Mouse (Mus musculus): ENCODE data around the gene Kcnq1. TPM values are rescaled to one million over a fixed set of nuclear protein-coding genes. Genes with fewer than 3 reads are reported as not detected.
A peak's percentile ranks its signal among the peaks of the same experiment; 100 is the strongest.

Kcnq1 gene
- polyA plus RNA-seq, 1 experiment from 2014 or later: 2.1 TPM

- peak; percentile 80 for ATAC-seq
- Histone ChIP-seq H3K4me3 (ENCODE audit: low read depth, low read length) (no peak overlapping the region), H3K27ac (ENCODE audit: low read depth, low read length) (peak overlapping the region; percentile 68), H3K36me3 (ENCODE audit: control insufficient read depth, insufficient read depth, low read length) (no peaks in the 10 kb centered on the region), H3K27me3 (replicated peaks; ENCODE audit: control insufficient read depth, insufficient read depth, low read length) (peaks cover 27% of the 10 kb centered on the region), H3K9me3 (replicated peaks; ENCODE audit: control insufficient read depth, low read length) (no peaks in the 10 kb centered on the region), H3K9ac (ENCODE audit: low read length) (no peak overlapping the region; the same call in 1 of the 2 replicates), H3K4me2 (ENCODE audit: low read length) (peak overlapping the region; percentile 27; the same call in 1 of the 2 replicates), H3K4me1 (ENCODE audit: control insufficient read depth, insufficient read depth, low read length) (peaks cover 26% of the 10 kb centered on the region)
- DNase-seq (ENCODE audit: low spot score): peak; percentile 88
- 7% methylated on average over 27 of the region's 27 CpGs for WGBS
Measured at GRCm38 (mm10) chr7:143388783-143389695, 282.9 kb downstream of the Kcnq1 start.

- Histone ChIP-seq H3K27ac (ENCODE audit: low read depth, low read length) (peak overlapping the region; percentile 68), H3K27me3 (replicated peaks; ENCODE audit: control insufficient read depth, insufficient read depth, low read length) (peaks cover 22% of the 10 kb centered on the region), H3K4me2 (ENCODE audit: low read length) (no peak overlapping the region), H3K9ac (ENCODE audit: low read length) (no peak overlapping the region), H3K4me3 (ENCODE audit: low read depth, low read length) (no peak overlapping the region), H3K4me1 (ENCODE audit: control insufficient read depth, insufficient read depth, low read length) (peaks cover 26% of the 10 kb centered on the region), H3K36me3 (ENCODE audit: control insufficient read depth, insufficient read depth, low read length) (no peaks in the 10 kb centered on the region), H3K9me3 (replicated peaks; ENCODE audit: control insufficient read depth, low read length) (no peaks in the 10 kb centered on the region)
- 34% methylated on average over 2 of the region's 2 CpGs for WGBS
- DNase-seq (ENCODE audit: low spot score): peak; percentile 64
- ATAC-seq: peak; percentile 59
Measured at GRCm38 (mm10) chr7:143389860-143390259, 283.7 kb downstream of the Kcnq1 start.

GRCm38 (mm10) chr7:143390277-143390948 lies 284.3 kb downstream of the Kcnq1 start:
- peaks cover 26% of the 10 kb centered on the region for H3K4me1 ChIP-seq (ENCODE audit: control insufficient read depth, insufficient read depth, low read length)
- H3K4me3 ChIP-seq (ENCODE audit: low read depth, low read length): no peak overlapping the region
- DNase-seq (ENCODE audit: low spot score) (peak; percentile 14), ATAC-seq (0 out of 2 replicates have a peak, but pooled peaks have one; percentile 10)
- H3K9me3 ChIP-seq (replicated peaks; ENCODE audit: control insufficient read depth, low read length): no peaks in the 10 kb centered on the region
- H3K27ac ChIP-seq (ENCODE audit: low read depth, low read length): no peak overlapping the region
- peaks cover 23% of the 10 kb centered on the region for H3K27me3 ChIP-seq (replicated peaks; ENCODE audit: control insufficient read depth, insufficient read depth, low read length)
- no peak overlapping the region for H3K9ac ChIP-seq (ENCODE audit: low read length)
- H3K4me2 ChIP-seq (ENCODE audit: low read length): no peak overlapping the region
- WGBS: 73% methylated on average over 12 of the region's 12 CpGs
- no peaks in the 10 kb centered on the region for H3K36me3 ChIP-seq (ENCODE audit: control insufficient read depth, insufficient read depth, low read length)

GRCm38 (mm10) chr7:143395113-143395563 lies 289.0 kb downstream of the Kcnq1 start:
- H3K27ac ChIP-seq (ENCODE audit: low read depth, low read length): no peak overlapping the region
- H3K9ac ChIP-seq (ENCODE audit: low read length): no peak overlapping the region
- 88% methylated on average over 9 of the region's 9 CpGs for WGBS
- DNase-seq (ENCODE audit: low spot score): no peak
- H3K9me3 ChIP-seq (replicated peaks; ENCODE audit: control insufficient read depth, low read length): no peaks in the 10 kb centered on the region
- no peaks in the 10 kb centered on the region for H3K36me3 ChIP-seq (ENCODE audit: control insufficient read depth, insufficient read depth, low read length)
- no peak overlapping the region for H3K4me2 ChIP-seq (ENCODE audit: low read length)
- H3K27me3 ChIP-seq (replicated peaks; ENCODE audit: control insufficient read depth, insufficient read depth, low read length): peaks cover 16% of the 10 kb centered on the region
- no peak overlapping the region for H3K4me3 ChIP-seq (ENCODE audit: low read depth, low read length)
- ATAC-seq: no peak
- H3K4me1 ChIP-seq (ENCODE audit: control insufficient read depth, insufficient read depth, low read length): peaks cover 5% of the 10 kb centered on the region

- H3K4me1 ChIP-seq (ENCODE audit: control insufficient read depth, insufficient read depth, low read length): no peaks in the 10 kb centered on the region
- ATAC-seq (no peak), DNase-seq (ENCODE audit: low spot score) (no peak)
- WGBS: 87% methylated on average over 10 of the region's 10 CpGs
- H3K27ac ChIP-seq (ENCODE audit: low read depth, low read length): no peak overlapping the region
- no peaks in the 10 kb centered on the region for H3K36me3 ChIP-seq (ENCODE audit: control insufficient read depth, insufficient read depth, low read length)
- peaks cover 15% of the 10 kb centered on the region; the same call in 1 of the 2 replicates for H3K27me3 ChIP-seq (replicated peaks; ENCODE audit: control insufficient read depth, insufficient read depth, low read length)
- H3K4me3 ChIP-seq (ENCODE audit: low read depth, low read length): no peak overlapping the region
- no peaks in the 10 kb centered on the region for H3K9me3 ChIP-seq (replicated peaks; ENCODE audit: control insufficient read depth, low read length)
- no peak overlapping the region for H3K4me2 ChIP-seq (ENCODE audit: low read length)
- H3K9ac ChIP-seq (ENCODE audit: low read length): no peak overlapping the region
Measured at GRCm38 (mm10) chr7:143399756-143400155, 293.6 kb downstream of the Kcnq1 start.

- no peak for DNase-seq (ENCODE audit: low spot score)
- H3K4me3 ChIP-seq (ENCODE audit: low read depth, low read length): no peak overlapping the region
- H3K4me2 ChIP-seq (ENCODE audit: low read length): no peak overlapping the region
- 0 out of 2 replicates have a peak, but pooled peaks cover 13% of the 10 kb centered on the region for H3K27me3 ChIP-seq (replicated peaks; ENCODE audit: control insufficient read depth, insufficient read depth, low read length)
- no peaks in the 10 kb centered on the region for H3K4me1 ChIP-seq (ENCODE audit: control insufficient read depth, insufficient read depth, low read length)
- WGBS: 31% methylated on average over 6 of the region's 6 CpGs
- no peak overlapping the region for H3K27ac ChIP-seq (ENCODE audit: low read depth, low read length)
- no peak overlapping the region for H3K9ac ChIP-seq (ENCODE audit: low read length)
- H3K9me3 ChIP-seq (replicated peaks; ENCODE audit: control insufficient read depth, low read length): no peaks in the 10 kb centered on the region
- no peaks in the 10 kb centered on the region for H3K36me3 ChIP-seq (ENCODE audit: control insufficient read depth, insufficient read depth, low read length)
- no peak for ATAC-seq
Measured at GRCm38 (mm10) chr7:143400599-143400998, 294.4 kb downstream of the Kcnq1 start.

- no peak overlapping the region for H3K27ac ChIP-seq (ENCODE audit: low read depth, low read length)
Measured at GRCm38 (mm10) chr7:143401429-143402016, 295.4 kb downstream of the Kcnq1 start.

GRCm38 (mm10) chr7:143404296-143404695 lies 298.1 kb downstream of the Kcnq1 start:
- Histone ChIP-seq H3K9ac (ENCODE audit: low read length) (no peak overlapping the region), H3K4me1 (ENCODE audit: control insufficient read depth, insufficient read depth, low read length) (0 out of 2 replicates have a peak, but pooled peaks cover 5% of the 10 kb centered on the region), H3K9me3 (replicated peaks; ENCODE audit: control insufficient read depth, low read length) (no peaks in the 10 kb centered on the region), H3K27me3 (replicated peaks; ENCODE audit: control insufficient read depth, insufficient read depth, low read length) (0 out of 2 replicates have a peak, but pooled peaks cover 16% of the 10 kb centered on the region), H3K4me2 (ENCODE audit: low read length) (no peak overlapping the region), H3K4me3 (ENCODE audit: low read depth, low read length) (no peak overlapping the region), H3K27ac (ENCODE audit: low read depth, low read length) (no peak overlapping the region), H3K36me3 (ENCODE audit: control insufficient read depth, insufficient read depth, low read length) (no peaks in the 10 kb centered on the region)
- WGBS: 80% methylated on average over 6 of the region's 6 CpGs
- no peak for DNase-seq (ENCODE audit: low spot score)
- no peak for ATAC-seq

More at GRCm38 (mm10) chr7:143401429-143402016, 295.4 kb downstream of the Kcnq1 start:
- ATAC-seq (no peak), DNase-seq (ENCODE audit: low spot score) (no peak)
- H3K4me1 ChIP-seq (ENCODE audit: control insufficient read depth, insufficient read depth, low read length): no peaks in the 10 kb centered on the region
- 0 out of 2 replicates have a peak, but pooled peaks cover 13% of the 10 kb centered on the region for H3K27me3 ChIP-seq (replicated peaks; ENCODE audit: control insufficient read depth, insufficient read depth, low read length)
- H3K36me3 ChIP-seq (ENCODE audit: control insufficient read depth, insufficient read depth, low read length): no peaks in the 10 kb centered on the region
- no peak overlapping the region for H3K4me3 ChIP-seq (ENCODE audit: low read depth, low read length)
- H3K9me3 ChIP-seq (replicated peaks; ENCODE audit: control insufficient read depth, low read length): no peaks in the 10 kb centered on the region
- H3K9ac ChIP-seq (ENCODE audit: low read length): no peak overlapping the region
- no peak overlapping the region for H3K4me2 ChIP-seq (ENCODE audit: low read length)
- 77% methylated on average over 5 of the region's 5 CpGs for WGBS

All from forebrain, embryonic 14.5 days (tissue).